Mouse (Mus musculus): ENCODE results near the gene Cdh18.

GRCm38 (mm10) chr15:22736165-22736564 lies 187.3 kb downstream of the Cdh18 start:
- TF ChIP-seq GATA1 (IDR thresholded peaks at IDR 0.05; ENCODE audit: borderline replicate concordance, low read length) = no peak
- TF ChIP-seq FLI1 (IDR thresholded peaks at IDR 0.05; ENCODE audit: low read length) = no peak

All from megakaryocyte, embryonic 14.5 days (primary cell).